Mouse (Mus musculus) bone marrow, adult 2 months (tissue): ENCODE measurements at regions not wholly inside any gene's neighbourhood (a gene's known extent, or its start where the extent isn't known, plus 50 kb on each side); places are given as distances from the start of the nearest gene placed in this dataset.

Experiments
- CTCF ChIP-seq: fragments of 200-500 bp; IDR thresholded peaks from 2 replicates; pipeline ENCODE4 v1.5.1; 2011; ENCODE audit warnings: low read length, control low read depth; ENCODE audit not compliant: control insufficient read depth, insufficient read depth
- POLR2A ChIP-seq: fragments of 200-500 bp; IDR thresholded peaks from 2 replicates; pipeline ENCODE4 v1.6.1; 2011; ENCODE audit warnings: low read depth, mild to moderate bottlenecking, control low read depth, low read length, borderline replicate concordance; ENCODE audit not compliant: control insufficient read depth

GRCm38 (mm10) chr17:27355717-27356116, 151.4 kb upstream of the Lemd2 start:
- TF ChIP-seq CTCF (no peak), POLR2A (no peak)
